Mouse (Mus musculus) myocyte (in vitro differentiated cells): ENCODE measurements around the gene Dyrk1b. TPM values are rescaled to one million over a fixed set of nuclear protein-coding genes. Genes with fewer than 3 reads are reported as not detected.

Source experiments
- H3K27me3 ChIP-seq: one replicate; pipeline ENCODE4 v1.6.1; 2011; ENCODE audit not compliant: control insufficient read depth, insufficient read depth, insufficient read length
- H3K36me3 ChIP-seq: one replicate; pipeline ENCODE4 v1.6.1; 2011; ENCODE audit not compliant: control insufficient read depth, insufficient read depth
- H3K4me2 ChIP-seq: one replicate; pipeline ENCODE4 v1.6.1; 2011; ENCODE audit warnings: low read depth, control low read depth
- H3K4me3 ChIP-seq: one replicate; pipeline ENCODE4 v1.5.1; 2011; ENCODE audit warnings: mild to moderate bottlenecking, control low read depth, moderate library complexity
- H3K79me2 ChIP-seq: one replicate; pipeline ENCODE4 v1.6.1; 2011; ENCODE audit not compliant: control insufficient read depth, insufficient read depth
- H3ac ChIP-seq: one replicate; pipeline ENCODE4 v1.6.1; 2011; ENCODE audit not compliant: control insufficient read depth, insufficient read length
- CEBPB ChIP-seq: IDR thresholded peaks from 2 replicates; pipeline ENCODE4 v1.6.1; 2011; ENCODE audit warnings: mild to moderate bottlenecking, moderate library complexity; ENCODE audit not compliant: poor library complexity, insufficient read depth, severe bottlenecking
- E2F4 ChIP-seq: IDR thresholded peaks from one replicate; pipeline ENCODE4 v1.6.1; 2011; ENCODE audit warnings: mild to moderate bottlenecking, control low read depth, moderate library complexity; ENCODE audit not compliant: insufficient read depth
- MAX ChIP-seq: IDR thresholded peaks from one replicate; pipeline ENCODE4 v1.6.1; 2011; ENCODE audit warnings: low read depth, mild to moderate bottlenecking, control low read depth
- MYOD1 ChIP-seq, 3 experiments: IDR thresholded peaks; one replicate each; pipeline ENCODE4 v1.6.1; 2011; ENCODE audit warnings: control low read depth in 2 of 3, low read depth in 2 of 3, mild to moderate bottlenecking in 2 of 3, moderate library complexity in 1 of 3; ENCODE audit not compliant: insufficient read length in 2 of 3, control insufficient read depth in 1 of 3
- MYOG ChIP-seq, 3 experiments: IDR thresholded peaks; one replicate each; pipeline ENCODE4 v1.6.1; 2011; ENCODE audit warnings: control low read depth in 2 of 3, low read depth in 2 of 3, mild to moderate bottlenecking in 2 of 3; ENCODE audit not compliant: insufficient read length in 2 of 3, control insufficient read depth in 1 of 3, insufficient read depth in 1 of 3
- POLR2A ChIP-seq: IDR thresholded peaks from one replicate; pipeline ENCODE4 v1.6.1; 2011; ENCODE audit warnings: low read depth, mild to moderate bottlenecking, control low read depth, moderate library complexity; ENCODE audit not compliant: insufficient read length
- POLR2AphosphoS2 ChIP-seq: IDR thresholded peaks from one replicate; pipeline ENCODE4 v1.6.1; 2011; ENCODE audit warnings: low read depth, control low read depth; ENCODE audit not compliant: insufficient read length
- REST ChIP-seq: IDR thresholded peaks from one replicate; pipeline ENCODE4 v1.6.1; 2011; ENCODE audit warnings: mild to moderate bottlenecking, control low read depth, moderate library complexity; ENCODE audit not compliant: insufficient read depth, insufficient read length
- SRF ChIP-seq: IDR thresholded peaks from one replicate; pipeline ENCODE4 v1.6.1; 2011; ENCODE audit warnings: low read depth; ENCODE audit not compliant: control insufficient read depth, insufficient read length
- TCF12 ChIP-seq: IDR thresholded peaks from one replicate; pipeline ENCODE4 v1.6.1; 2011; ENCODE audit warnings: mild to moderate bottlenecking, control low read depth; ENCODE audit not compliant: poor library complexity, insufficient read depth, severe bottlenecking
- TCF3 ChIP-seq: IDR thresholded peaks from one replicate; pipeline ENCODE4 v1.6.1; 2011; ENCODE audit warnings: low read depth, control low read depth; ENCODE audit not compliant: insufficient read length
- USF1 ChIP-seq: IDR thresholded peaks from one replicate; pipeline ENCODE4 v1.6.1; 2011; ENCODE audit warnings: low read depth, mild to moderate bottlenecking, control low read depth, moderate library complexity
- polyA plus RNA-seq: library from polyadenylated mRNA; unstranded; fragments of >200 nt; fragmentation: generic; extraction: Trizol; gene quantifications from one replicate; pipeline ENCODE4 v1.2.1, GENCODE M21; 2012; ENCODE audit warnings: missing spikeins

The Dyrk1b gene
- polyA plus RNA-seq, 1 experiment, result 25.1 TPM

DNA sequence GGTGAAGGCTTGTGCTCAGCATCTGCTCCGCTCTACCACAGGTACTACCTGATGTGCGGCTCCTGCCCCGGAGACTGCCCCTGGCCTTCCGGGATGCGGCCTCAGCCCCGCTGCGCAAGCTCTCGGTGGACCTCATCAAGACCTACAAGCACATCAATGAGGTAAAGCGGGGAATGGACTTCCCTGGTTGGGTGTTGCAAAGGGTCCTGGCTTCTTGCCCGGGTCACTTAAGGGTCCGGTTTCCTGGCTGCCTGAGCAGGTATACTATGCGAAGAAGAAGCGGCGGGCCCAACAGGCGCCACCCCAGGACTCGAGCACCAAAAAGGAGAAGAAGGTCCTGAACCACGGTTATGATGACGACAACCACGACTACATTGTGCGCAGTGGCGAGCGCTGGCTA is 3.1 kb downstream of the Dyrk1b start:
- Histone ChIP-seq H3K79me2 (peaks cover 6% of the 10 kb centered on the region), H3K4me2 (no peak overlapping the region), H3K27me3 (no peaks in the 10 kb centered on the region), H3ac (no peak overlapping the region), H3K4me3 (no peak overlapping the region), H3K36me3 (peaks cover 26% of the 10 kb centered on the region)
- TF ChIP-seq POLR2A, result no peak
- no peak for TF ChIP-seq CEBPB
- no peak for TF ChIP-seq MAX
- TF ChIP-seq MYOD1 (IDR thresholded peaks at IDR 0.05; ENCODE audit: control insufficient read depth in 1 of 3, insufficient read length in 2 of 3, low read depth in 2 of 3), result no peak
- no peak for TF ChIP-seq MYOG (IDR thresholded peaks at IDR 0.05; ENCODE audit: control insufficient read depth in 1 of 3, insufficient read depth in 1 of 3, insufficient read length in 2 of 3, low read depth in 2 of 3)

DNA sequence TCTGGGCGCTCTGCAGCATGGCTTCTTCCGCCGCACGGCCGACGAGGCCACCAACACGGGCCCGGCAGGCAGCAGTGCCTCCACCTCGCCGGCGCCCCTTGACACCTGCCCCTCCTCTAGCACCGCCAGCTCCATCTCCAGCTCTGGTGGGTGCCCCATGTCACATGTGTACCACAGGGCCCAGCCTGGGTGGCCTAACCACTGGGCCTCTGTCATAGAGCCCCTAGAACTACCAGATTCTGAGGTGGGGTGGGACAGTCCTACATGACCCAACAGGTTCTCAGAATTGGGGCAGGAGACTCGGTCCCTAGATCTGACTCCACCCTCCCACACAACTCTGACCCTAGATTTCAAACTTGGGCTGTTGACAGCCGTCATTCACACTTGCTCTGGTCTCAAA is 6.6 kb downstream of the Dyrk1b start:
- H3K4me3 ChIP-seq, result no peak overlapping the region
- H3K4me2 ChIP-seq, result no peak overlapping the region
- H3ac ChIP-seq, result no peak overlapping the region
- no peak for TF ChIP-seq CEBPB
- TF ChIP-seq USF1, result no peak
- no peak for TF ChIP-seq TCF3
- no peak for TF ChIP-seq MYOD1 (IDR thresholded peaks at IDR 0.05; ENCODE audit: control insufficient read depth in 1 of 3, insufficient read length in 2 of 3, low read depth in 2 of 3)
- no peak for TF ChIP-seq SRF
- no peak for TF ChIP-seq TCF12
- no peak for TF ChIP-seq MYOG (IDR thresholded peaks at IDR 0.05; ENCODE audit: control insufficient read depth in 1 of 3, insufficient read depth in 1 of 3, insufficient read length in 2 of 3, low read depth in 2 of 3)
- no peak for TF ChIP-seq REST
- no peak for TF ChIP-seq POLR2A
- no peak for TF ChIP-seq POLR2AphosphoS2
- H3K79me2 ChIP-seq, result no peaks in the 10 kb centered on the region
- peaks cover 35% of the 10 kb centered on the region for H3K36me3 ChIP-seq
- H3K27me3 ChIP-seq, result no peaks in the 10 kb centered on the region

DNA sequence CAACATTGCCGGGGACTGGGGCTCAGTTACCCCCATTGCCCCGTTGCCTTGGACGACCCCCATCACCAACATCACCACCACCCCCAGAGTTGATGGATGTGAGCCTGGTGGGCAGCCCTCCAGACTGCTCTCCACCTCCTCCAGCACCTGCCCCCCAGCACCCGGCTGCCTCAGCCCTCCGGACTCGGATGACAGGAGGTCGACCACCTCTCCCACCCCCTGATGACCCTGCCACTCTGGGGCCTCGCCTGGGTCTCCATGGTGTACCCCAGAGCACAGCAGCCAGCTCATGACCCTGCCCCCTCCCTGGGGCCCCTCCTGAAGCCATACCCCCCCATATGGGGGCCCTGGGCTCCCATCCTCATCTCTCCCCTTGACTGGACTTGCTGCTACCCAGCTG is 7.4 kb downstream of the Dyrk1b start:
- Histone ChIP-seq H3K27me3 (no peaks in the 10 kb centered on the region), H3K4me2 (no peak overlapping the region)
- TF ChIP-seq POLR2A (no peak), TCF3 (no peak), USF1 (no peak), SRF (no peak), MYOD1 (IDR thresholded peaks at IDR 0.05; ENCODE audit: control insufficient read depth in 1 of 3, insufficient read length in 2 of 3, low read depth in 2 of 3) (no peak), E2F4 (no peak), TCF12 (no peak), POLR2AphosphoS2 (no peak), MYOG (IDR thresholded peaks at IDR 0.05; ENCODE audit: control insufficient read depth in 1 of 3, insufficient read depth in 1 of 3, insufficient read length in 2 of 3, low read depth in 2 of 3) (no peak), CEBPB (no peak), MAX (no peak), REST (no peak)

DNA sequence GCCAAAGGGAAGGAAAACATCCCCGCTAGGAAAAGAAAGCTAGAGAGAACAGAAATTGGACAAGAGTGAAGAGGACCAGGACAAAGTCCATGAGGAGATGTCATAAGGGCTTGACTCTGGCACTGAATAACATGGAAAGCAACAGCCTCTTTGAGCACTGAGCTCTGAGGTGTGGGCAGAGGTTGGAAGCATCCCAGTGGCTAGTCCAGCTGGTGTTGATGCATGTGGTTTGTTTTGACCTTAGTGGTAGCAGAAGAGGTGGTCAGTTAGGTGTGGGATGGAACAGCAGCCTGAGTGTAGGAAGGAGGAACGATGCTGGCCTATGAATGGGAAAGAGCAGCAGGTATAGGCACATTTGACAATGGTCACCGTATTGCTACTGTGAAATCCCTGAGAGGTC is 12.2 kb downstream of the Dyrk1b start:
- no peaks in the 10 kb centered on the region for H3K79me2 ChIP-seq
- H3K4me3 ChIP-seq, result no peak overlapping the region
- no peak overlapping the region for H3K4me2 ChIP-seq
- H3K36me3 ChIP-seq, result peaks cover 18% of the 10 kb centered on the region
- no peak overlapping the region for H3ac ChIP-seq
- no peaks in the 10 kb centered on the region for H3K27me3 ChIP-seq
- no peak for TF ChIP-seq TCF12
- no peak for TF ChIP-seq POLR2A
- TF ChIP-seq MYOG (IDR thresholded peaks at IDR 0.05; ENCODE audit: control insufficient read depth in 1 of 3, insufficient read depth in 1 of 3, insufficient read length in 2 of 3, low read depth in 2 of 3), result no peak
- TF ChIP-seq E2F4, result no peak
- TF ChIP-seq USF1, result no peak
- TF ChIP-seq POLR2AphosphoS2, result no peak
- no peak for TF ChIP-seq MYOD1 (IDR thresholded peaks at IDR 0.05; ENCODE audit: control insufficient read depth in 1 of 3, insufficient read length in 2 of 3, low read depth in 2 of 3)
- no peak for TF ChIP-seq REST
- TF ChIP-seq TCF3, result no peak
- TF ChIP-seq SRF, result no peak
- no peak for TF ChIP-seq MAX

More for the DNA sequence above, 7.4 kb downstream of the Dyrk1b start:
- H3K36me3 ChIP-seq, result peaks cover 33% of the 10 kb centered on the region
- H3K4me3 ChIP-seq, result no peak overlapping the region
- H3K79me2 ChIP-seq, result no peaks in the 10 kb centered on the region
- H3ac ChIP-seq, result no peak overlapping the region

DNA sequence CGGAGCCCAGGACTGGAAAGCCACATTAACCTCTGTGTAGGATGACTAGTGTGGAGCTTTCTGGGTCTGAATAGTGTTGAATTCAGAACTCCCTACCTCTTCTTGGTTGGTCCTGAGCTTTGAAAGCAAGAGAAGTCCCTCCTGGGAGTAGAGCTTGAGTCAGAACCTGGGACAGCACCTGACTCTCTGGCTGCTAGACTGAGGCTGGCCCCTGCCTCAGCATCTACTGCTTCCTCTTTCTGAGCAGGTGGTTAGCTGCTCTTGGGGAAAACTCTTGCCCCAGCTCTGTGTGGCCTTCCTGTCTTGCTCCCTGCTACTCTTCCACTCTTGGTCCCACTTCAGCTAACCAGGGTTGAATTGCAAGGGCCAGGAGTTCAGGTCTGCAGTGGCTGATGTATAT is 12.6 kb downstream of the Dyrk1b start:
- no peak overlapping the region for H3ac ChIP-seq
- H3K4me3 ChIP-seq, result no peak overlapping the region
- no peaks in the 10 kb centered on the region for H3K27me3 ChIP-seq
- TF ChIP-seq TCF12, result no peak
- no peak for TF ChIP-seq MYOG (IDR thresholded peaks at IDR 0.05; ENCODE audit: control insufficient read depth in 1 of 3, insufficient read depth in 1 of 3, insufficient read length in 2 of 3, low read depth in 2 of 3)
- TF ChIP-seq E2F4, result no peak
- TF ChIP-seq USF1, result no peak
- TF ChIP-seq TCF3, result no peak
- TF ChIP-seq SRF, result no peak
- TF ChIP-seq MAX, result no peak
- TF ChIP-seq REST, result no peak
- no peak for TF ChIP-seq MYOD1 (IDR thresholded peaks at IDR 0.05; ENCODE audit: control insufficient read depth in 1 of 3, insufficient read length in 2 of 3, low read depth in 2 of 3)
- TF ChIP-seq POLR2AphosphoS2, result no peak
- TF ChIP-seq CEBPB, result no peak
- TF ChIP-seq POLR2A, result no peak
- no peak overlapping the region for H3K4me2 ChIP-seq
- peaks cover 18% of the 10 kb centered on the region for H3K36me3 ChIP-seq
- H3K79me2 ChIP-seq, result no peaks in the 10 kb centered on the region
